Mouse (Mus musculus): ENCODE measurements at regions not wholly inside any gene's neighbourhood (a gene's known extent, or its start where the extent isn't known, plus 50 kb on each side); places are given as distances from the start of the nearest gene placed in this dataset.

DNA sequence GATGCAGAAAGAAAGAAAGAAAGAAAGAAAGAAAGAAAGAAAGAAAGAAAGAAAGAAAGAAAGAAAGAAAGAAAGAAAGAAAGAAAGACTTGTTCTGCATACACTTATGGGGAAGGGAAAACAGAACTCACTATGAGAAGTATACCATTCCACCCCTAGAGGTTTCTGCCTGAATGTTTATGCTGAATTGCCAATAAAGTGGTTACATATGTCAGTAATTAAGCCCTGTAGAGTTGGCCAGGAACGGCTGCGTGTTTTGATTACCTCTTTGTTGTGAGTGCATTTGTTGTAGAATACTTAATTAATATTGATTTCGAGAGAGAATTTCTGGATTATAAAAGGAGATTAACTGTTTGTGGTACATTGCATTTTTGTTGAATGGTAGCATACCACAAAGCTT, 224.0 kb upstream of the Krr1 start:
- TF ChIP-seq GATA1 (IDR thresholded peaks at IDR 0.05; ENCODE audit: low read length) (no peak), TAL1 (IDR thresholded peaks at IDR 0.05; ENCODE audit: low read length) (no peak)
